Mouse (Mus musculus) myocyte (in vitro differentiated cells): ENCODE results near the gene Tnik. TPM values are rescaled to one million over a fixed set of nuclear protein-coding genes. Genes with fewer than 3 reads are reported as not detected.

Experiments
- H3K27me3 ChIP-seq: one replicate; pipeline ENCODE4 v1.6.1; 2011; ENCODE audit not compliant: control insufficient read depth, insufficient read depth, insufficient read length
- H3K36me3 ChIP-seq: one replicate; pipeline ENCODE4 v1.6.1; 2011; ENCODE audit not compliant: control insufficient read depth, insufficient read depth
- H3K4me2 ChIP-seq: one replicate; pipeline ENCODE4 v1.6.1; 2011; ENCODE audit warnings: low read depth, control low read depth
- H3K4me3 ChIP-seq: one replicate; pipeline ENCODE4 v1.5.1; 2011; ENCODE audit warnings: mild to moderate bottlenecking, control low read depth, moderate library complexity
- H3K79me2 ChIP-seq: one replicate; pipeline ENCODE4 v1.6.1; 2011; ENCODE audit not compliant: control insufficient read depth, insufficient read depth
- H3ac ChIP-seq: one replicate; pipeline ENCODE4 v1.6.1; 2011; ENCODE audit not compliant: control insufficient read depth, insufficient read length
- CEBPB ChIP-seq: IDR thresholded peaks from 2 replicates; pipeline ENCODE4 v1.6.1; 2011; ENCODE audit warnings: mild to moderate bottlenecking, moderate library complexity; ENCODE audit not compliant: poor library complexity, insufficient read depth, severe bottlenecking
- E2F4 ChIP-seq: IDR thresholded peaks from one replicate; pipeline ENCODE4 v1.6.1; 2011; ENCODE audit warnings: mild to moderate bottlenecking, control low read depth, moderate library complexity; ENCODE audit not compliant: insufficient read depth
- MAX ChIP-seq: IDR thresholded peaks from one replicate; pipeline ENCODE4 v1.6.1; 2011; ENCODE audit warnings: low read depth, mild to moderate bottlenecking, control low read depth
- MYOD1 ChIP-seq, 3 experiments: IDR thresholded peaks; one replicate each; pipeline ENCODE4 v1.6.1; 2011; ENCODE audit warnings: control low read depth in 2 of 3, low read depth in 2 of 3, mild to moderate bottlenecking in 2 of 3, moderate library complexity in 1 of 3; ENCODE audit not compliant: insufficient read length in 2 of 3, control insufficient read depth in 1 of 3
- MYOG ChIP-seq, 3 experiments: IDR thresholded peaks; one replicate each; pipeline ENCODE4 v1.6.1; 2011; ENCODE audit warnings: control low read depth in 2 of 3, low read depth in 2 of 3, mild to moderate bottlenecking in 2 of 3; ENCODE audit not compliant: insufficient read length in 2 of 3, control insufficient read depth in 1 of 3, insufficient read depth in 1 of 3
- POLR2A ChIP-seq: IDR thresholded peaks from one replicate; pipeline ENCODE4 v1.6.1; 2011; ENCODE audit warnings: low read depth, mild to moderate bottlenecking, control low read depth, moderate library complexity; ENCODE audit not compliant: insufficient read length
- POLR2AphosphoS2 ChIP-seq: IDR thresholded peaks from one replicate; pipeline ENCODE4 v1.6.1; 2011; ENCODE audit warnings: low read depth, control low read depth; ENCODE audit not compliant: insufficient read length
- REST ChIP-seq: IDR thresholded peaks from one replicate; pipeline ENCODE4 v1.6.1; 2011; ENCODE audit warnings: mild to moderate bottlenecking, control low read depth, moderate library complexity; ENCODE audit not compliant: insufficient read depth, insufficient read length
- SRF ChIP-seq: IDR thresholded peaks from one replicate; pipeline ENCODE4 v1.6.1; 2011; ENCODE audit warnings: low read depth; ENCODE audit not compliant: control insufficient read depth, insufficient read length
- TCF12 ChIP-seq: IDR thresholded peaks from one replicate; pipeline ENCODE4 v1.6.1; 2011; ENCODE audit warnings: mild to moderate bottlenecking, control low read depth; ENCODE audit not compliant: poor library complexity, insufficient read depth, severe bottlenecking
- TCF3 ChIP-seq: IDR thresholded peaks from one replicate; pipeline ENCODE4 v1.6.1; 2011; ENCODE audit warnings: low read depth, control low read depth; ENCODE audit not compliant: insufficient read length
- USF1 ChIP-seq: IDR thresholded peaks from one replicate; pipeline ENCODE4 v1.6.1; 2011; ENCODE audit warnings: low read depth, mild to moderate bottlenecking, control low read depth, moderate library complexity
- polyA plus RNA-seq: library from polyadenylated mRNA; unstranded; fragments of >200 nt; fragmentation: generic; extraction: Trizol; gene quantifications from one replicate; pipeline ENCODE4 v1.2.1, GENCODE M21; 2012; ENCODE audit warnings: missing spikeins

The Tnik gene
- polyA plus RNA-seq, 1 experiment = 1.8 TPM

DNA sequence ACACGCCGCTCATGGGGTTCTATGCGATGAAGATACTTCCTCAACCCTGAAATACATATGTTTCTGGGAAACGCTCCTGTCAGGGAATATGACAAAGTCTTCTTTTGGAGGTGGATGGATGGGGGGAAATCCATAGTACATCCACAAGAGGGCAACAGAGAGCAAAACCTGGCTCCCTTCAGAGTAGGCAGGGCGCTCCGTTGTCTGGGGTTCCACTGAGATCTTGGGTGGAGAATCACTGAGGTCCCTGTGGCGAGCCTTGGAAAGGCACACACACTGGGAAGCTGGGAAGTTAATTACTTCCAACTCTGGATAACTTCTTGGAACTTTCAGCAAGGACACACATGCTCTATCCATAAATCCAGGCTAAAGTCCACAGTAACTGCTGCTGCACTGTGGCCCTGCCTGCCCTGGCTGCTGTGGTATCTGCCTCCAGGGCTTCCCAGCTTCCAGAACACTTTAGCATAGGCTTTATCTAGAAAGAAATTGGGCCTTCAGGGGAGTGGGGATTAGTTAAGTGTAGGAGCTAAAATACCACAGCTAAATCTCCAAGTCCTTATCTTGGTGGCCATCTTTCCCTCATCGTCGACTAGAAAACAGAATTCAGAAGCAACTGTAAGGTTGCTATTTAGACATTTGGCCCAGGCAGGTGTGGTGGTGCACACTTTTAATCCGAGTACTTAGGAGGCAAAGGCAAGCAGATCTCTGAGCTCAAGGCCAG lies 299.8 kb downstream of the Tnik start:
- Histone ChIP-seq H3K4me2 (no peak overlapping the region), H3K79me2 (no peaks in the 10 kb centered on the region), H3K36me3 (no peaks in the 10 kb centered on the region), H3K4me3 (no peak overlapping the region), H3ac (no peak overlapping the region), H3K27me3 (no peaks in the 10 kb centered on the region)
- TF ChIP-seq SRF (no peak), POLR2A (no peak), REST (no peak), MAX (no peak), MYOD1 (IDR thresholded peaks at IDR 0.05; ENCODE audit: control insufficient read depth in 1 of 3, insufficient read length in 2 of 3, low read depth in 2 of 3) (no peak), USF1 (no peak), POLR2AphosphoS2 (no peak), TCF12 (no peak), TCF3 (no peak), CEBPB (no peak), E2F4 (no peak), MYOG (IDR thresholded peaks at IDR 0.05; ENCODE audit: control insufficient read depth in 1 of 3, insufficient read depth in 1 of 3, insufficient read length in 2 of 3, low read depth in 2 of 3) (no peak)

- Histone ChIP-seq H3K27me3 (no peaks in the 10 kb centered on the region), H3K36me3 (no peaks in the 10 kb centered on the region), H3K4me2 (no peak overlapping the region), H3K79me2 (no peaks in the 10 kb centered on the region), H3K4me3 (no peak overlapping the region), H3ac (no peak overlapping the region)
- TF ChIP-seq TCF12 (no peak), TCF3 (no peak), MYOG (IDR thresholded peaks at IDR 0.05; ENCODE audit: control insufficient read depth in 1 of 3, insufficient read depth in 1 of 3, insufficient read length in 2 of 3, low read depth in 2 of 3) (no peak), POLR2A (no peak), CEBPB (no peak), SRF (no peak), REST (no peak), E2F4 (no peak), POLR2AphosphoS2 (no peak), MAX (no peak), USF1 (no peak), MYOD1 (IDR thresholded peaks at IDR 0.05; ENCODE audit: control insufficient read depth in 1 of 3, insufficient read length in 2 of 3, low read depth in 2 of 3) (no peak)
Observed at GRCm38 (mm10) chr3:28564370-28565357, 301.6 kb downstream of the Tnik start.

GRCm38 (mm10) chr3:28577301-28577700 lies 314.3 kb downstream of the Tnik start:
- Histone ChIP-seq H3K4me2 (no peak overlapping the region), H3ac (no peak overlapping the region), H3K36me3 (no peaks in the 10 kb centered on the region), H3K27me3 (no peaks in the 10 kb centered on the region), H3K79me2 (no peaks in the 10 kb centered on the region), H3K4me3 (no peak overlapping the region)
- no peak for TF ChIP-seq TCF3
- TF ChIP-seq SRF = no peak
- no peak for TF ChIP-seq MYOD1 (IDR thresholded peaks at IDR 0.05; ENCODE audit: control insufficient read depth in 1 of 3, insufficient read length in 2 of 3, low read depth in 2 of 3)
- TF ChIP-seq MYOG (IDR thresholded peaks at IDR 0.05; ENCODE audit: control insufficient read depth in 1 of 3, insufficient read depth in 1 of 3, insufficient read length in 2 of 3, low read depth in 2 of 3) = no peak
- no peak for TF ChIP-seq CEBPB
- TF ChIP-seq USF1 = no peak
- no peak for TF ChIP-seq E2F4
- TF ChIP-seq MAX = no peak

GRCm38 (mm10) chr3:28578950-28579615 lies 316.1 kb downstream of the Tnik start:
- H3K36me3 ChIP-seq = no peaks in the 10 kb centered on the region
- no peaks in the 10 kb centered on the region for H3K27me3 ChIP-seq
- no peak overlapping the region for H3ac ChIP-seq
- TF ChIP-seq TCF12 (no peak), MYOG (IDR thresholded peaks at IDR 0.05; ENCODE audit: control insufficient read depth in 1 of 3, insufficient read depth in 1 of 3, insufficient read length in 2 of 3, low read depth in 2 of 3) (peak in 2 of 3 experiments; percentile 72 to 83), REST (no peak), MYOD1 (IDR thresholded peaks at IDR 0.05; ENCODE audit: control insufficient read depth in 1 of 3, insufficient read length in 2 of 3, low read depth in 2 of 3) (peak in 2 of 3 experiments; percentile 84 to 91)
- no peak overlapping the region for H3K4me3 ChIP-seq
- H3K4me2 ChIP-seq = no peak overlapping the region
- no peaks in the 10 kb centered on the region for H3K79me2 ChIP-seq
